Mouse (Mus musculus) frontal cortex, adult (tissue): ENCODE measurements around the gene Rnf212b.
A peak's percentile ranks its signal among the peaks of the same experiment; 100 is the strongest.

Experiments
- ATAC-seq: cut with Nextera tagmentation; 2 replicates; pipeline ENCODE4 v1.9.2; 2017; ENCODE audit warnings: mild to moderate bottlenecking, moderate library complexity, mixed read lengths; ENCODE audit not compliant: low TSS enrichment

Rnf212b gene

DNA sequence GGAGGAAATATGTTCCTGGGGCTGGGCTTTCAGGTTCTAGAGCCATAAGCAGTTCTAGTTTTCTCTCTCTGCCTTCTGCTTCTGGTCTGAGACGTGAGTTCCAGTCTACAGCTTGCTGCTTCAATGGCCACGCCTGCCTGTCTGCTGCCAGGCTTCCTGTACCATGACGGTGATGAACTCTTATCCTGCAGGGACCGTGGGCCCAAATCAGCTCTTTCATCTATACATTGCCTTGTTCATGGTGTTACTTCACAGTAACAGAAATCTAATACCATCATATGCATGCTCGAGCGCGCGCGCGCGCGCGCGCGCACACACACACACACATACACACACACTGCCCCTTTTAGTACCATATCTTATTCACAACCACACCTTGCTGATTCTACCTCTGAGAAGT lies 17.2 kb upstream of the Rnf212b start:
- no peak for ATAC-seq

DNA sequence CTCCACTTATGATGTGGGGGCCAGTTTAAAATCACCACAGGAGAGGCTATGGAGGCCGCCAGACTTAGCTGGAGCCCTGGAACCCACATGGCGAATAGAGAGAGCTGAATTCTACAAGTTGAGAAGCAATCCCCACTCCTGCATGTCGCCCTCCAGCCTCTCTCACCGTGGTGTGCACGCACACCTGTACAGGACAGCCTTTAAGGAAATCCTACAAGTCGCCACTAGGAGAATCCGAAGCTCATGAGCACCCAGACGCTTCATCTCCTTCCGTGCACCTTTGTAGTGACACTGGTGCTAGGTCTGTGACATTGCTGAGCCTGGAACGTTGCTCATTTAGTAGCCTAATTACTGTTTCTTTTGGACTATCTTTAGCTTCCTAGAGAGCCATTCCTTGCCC lies 14.3 kb upstream of the Rnf212b start:
- peak; percentile 77 for ATAC-seq

DNA sequence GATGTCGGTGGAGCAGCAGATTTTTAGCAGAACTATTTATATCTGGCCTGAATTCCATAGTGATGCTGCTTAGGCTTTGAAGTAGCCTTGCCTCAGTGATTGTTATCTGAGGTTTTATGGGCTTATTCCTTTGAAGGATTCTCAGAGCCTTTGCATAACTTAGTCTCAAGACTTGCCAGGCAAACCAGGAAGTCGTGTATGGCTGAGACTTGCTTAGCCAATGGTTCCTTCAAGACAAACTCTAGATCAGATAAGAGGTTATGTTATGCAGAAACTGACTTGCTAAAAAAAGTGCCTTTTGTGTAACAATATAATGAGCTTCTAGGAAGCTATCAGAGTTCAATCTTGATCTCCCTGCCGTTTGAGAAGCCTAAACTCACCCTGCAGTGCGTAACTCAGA lies 11.5 kb upstream of the Rnf212b start:
- ATAC-seq, result no peak

DNA sequence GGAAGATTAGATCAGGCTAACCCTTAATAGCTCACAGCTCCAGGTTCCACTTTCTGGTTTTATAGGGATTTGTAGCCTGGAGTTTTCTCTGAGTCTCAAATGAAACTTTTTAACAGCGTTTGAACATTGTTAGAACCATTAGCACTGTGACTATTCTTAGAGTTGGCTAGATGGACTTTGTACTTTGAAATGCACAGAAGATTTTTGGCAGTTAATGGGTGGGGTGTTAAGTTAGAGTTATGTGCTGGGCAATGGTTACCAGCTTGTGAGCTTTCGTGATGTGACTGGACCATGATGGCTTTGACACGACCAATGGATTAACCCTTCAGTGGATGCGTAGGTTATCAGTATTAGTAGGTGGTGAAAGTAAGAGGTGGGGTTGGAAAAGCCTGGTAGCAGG lies 7.8 kb upstream of the Rnf212b start:
- no peak for ATAC-seq

GRCm38 (mm10) chr14:54808718-54809667 lies 4.9 kb upstream of the Rnf212b start:
- no peak for ATAC-seq

DNA sequence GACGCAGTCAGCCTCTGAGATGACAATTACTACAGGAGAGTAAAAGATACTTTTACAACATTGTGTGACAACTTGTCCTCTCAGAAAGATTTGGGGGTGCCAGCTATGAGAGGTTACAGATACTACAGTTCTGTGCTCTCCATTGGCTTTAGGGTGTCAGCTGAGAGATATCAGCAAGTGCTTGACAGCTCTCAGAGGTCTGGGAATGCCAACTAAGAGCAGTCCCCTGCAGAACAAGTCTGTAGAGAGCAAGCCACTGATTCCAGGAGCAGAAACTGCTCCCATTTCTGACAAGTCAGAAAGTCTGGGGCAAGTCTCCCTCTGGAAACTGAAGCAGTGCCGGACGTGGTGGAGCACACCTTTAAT lies 4.3 kb upstream of the Rnf212b start:
- ATAC-seq, result no peak

GRCm38 (mm10) chr14:54815737-54816136 lies 1.8 kb downstream of the Rnf212b start:
- ATAC-seq, result no peak

GRCm38 (mm10) chr14:54817791-54818190 lies 3.9 kb downstream of the Rnf212b start:
- peak; percentile 64; the same call in 1 of the 2 replicates for ATAC-seq

DNA sequence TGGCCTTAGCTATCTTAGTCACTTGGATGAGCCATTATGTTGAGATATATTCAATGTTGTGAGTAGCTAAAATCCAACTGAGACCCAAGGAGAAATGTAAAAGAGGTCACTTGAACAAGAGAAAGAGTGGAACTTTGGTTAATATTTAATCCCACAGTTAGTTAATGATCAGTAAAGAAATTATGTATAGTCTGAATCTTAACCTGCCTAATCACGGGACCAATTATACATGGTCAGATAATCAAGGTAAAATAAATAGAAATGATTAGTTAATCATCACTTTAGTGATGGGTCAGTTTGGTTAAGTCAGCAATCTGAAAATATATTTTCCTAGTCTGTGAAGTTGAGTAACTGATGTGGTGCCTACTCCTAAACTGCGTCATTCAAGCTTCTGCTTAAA lies 8.4 kb downstream of the Rnf212b start:
- no peak for ATAC-seq

DNA sequence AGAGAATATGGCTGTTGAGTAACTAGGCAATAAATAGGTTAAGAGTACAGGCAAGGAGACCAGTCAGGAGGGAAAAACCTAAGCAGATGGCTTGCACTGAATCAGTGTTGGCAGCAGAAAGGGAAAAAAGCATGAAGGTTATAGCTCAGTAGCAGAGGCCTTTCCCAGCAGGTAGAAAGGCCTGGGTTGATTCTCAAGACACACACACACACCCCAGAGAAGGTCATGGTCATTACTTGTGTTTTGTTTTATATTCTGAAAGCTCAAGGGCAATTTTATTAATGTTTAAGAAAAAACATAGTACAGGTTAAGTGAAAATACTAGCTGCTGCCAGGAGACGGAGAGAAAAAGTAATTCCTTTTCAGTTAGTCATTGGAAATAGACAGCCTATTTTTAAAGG lies 9.8 kb downstream of the Rnf212b start:
- no peak for ATAC-seq

- ATAC-seq, result peak; percentile 72
Observed at GRCm38 (mm10) chr14:54843461-54843860, 29.5 kb downstream of the Rnf212b start.

- ATAC-seq, result no peak
Observed at GRCm38 (mm10) chr14:54855726-54856125, 41.8 kb downstream of the Rnf212b start.

DNA sequence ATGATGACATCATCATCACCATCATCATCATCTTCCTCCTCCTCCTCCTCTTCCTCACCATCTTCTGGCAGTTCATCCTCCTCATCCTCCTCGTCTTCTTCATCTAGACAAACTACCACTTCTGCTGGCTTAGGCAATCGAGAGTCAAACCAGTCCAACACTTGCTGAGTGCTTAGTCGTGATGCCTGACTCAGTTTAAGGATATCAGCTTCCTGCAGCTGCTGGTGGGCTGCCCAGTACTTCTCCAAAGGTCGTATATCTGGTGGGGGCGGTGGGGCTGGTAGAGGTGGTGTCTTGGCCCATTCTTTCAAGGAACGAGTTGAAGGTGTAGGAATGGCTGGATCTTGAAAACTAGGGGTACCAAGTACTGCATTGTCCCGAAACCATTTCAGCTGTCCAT lies 42.8 kb downstream of the Rnf212b start:
- ATAC-seq, result no peak

DNA sequence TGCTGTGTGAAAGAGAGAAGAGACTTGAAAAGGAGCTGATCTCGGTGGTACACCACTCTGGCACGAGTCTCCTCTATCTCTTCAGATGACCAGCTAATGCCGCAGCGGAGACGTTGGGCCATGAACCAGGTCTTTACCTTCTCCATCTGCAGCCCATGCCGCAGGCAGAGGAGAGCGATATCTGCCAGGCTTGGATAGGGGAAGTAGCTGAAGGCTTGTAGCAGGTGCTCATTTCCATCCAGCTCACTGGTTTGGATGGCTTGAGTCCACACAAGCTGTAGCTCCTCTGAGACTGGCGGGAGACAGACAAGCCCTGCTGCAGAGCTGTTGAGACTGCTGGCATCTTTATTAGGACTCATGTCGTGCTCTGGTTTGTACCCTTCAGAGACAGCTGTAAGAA lies 44.0 kb downstream of the Rnf212b start:
- ATAC-seq, result 0 out of 2 replicates have a peak, but pooled peaks have one; percentile 13

DNA sequence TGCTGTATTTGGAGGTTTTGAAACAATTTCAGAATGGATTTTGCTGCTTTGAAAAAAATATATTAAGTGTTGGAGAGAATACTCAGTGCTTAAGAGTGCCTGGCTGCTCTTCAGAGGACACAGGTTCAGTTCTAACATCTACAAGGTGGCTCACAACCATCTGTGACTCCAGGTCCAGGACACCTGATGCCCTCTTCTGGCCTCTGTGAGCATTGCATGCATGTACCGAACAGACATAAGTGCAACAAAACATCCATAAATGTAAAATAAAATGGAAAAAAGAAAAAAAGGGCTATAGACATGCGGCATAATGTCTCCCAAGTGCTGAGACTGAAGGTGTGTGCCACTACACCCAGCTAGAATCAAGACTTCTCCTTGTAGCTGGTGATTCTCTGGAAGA lies 46.6 kb downstream of the Rnf212b start:
- ATAC-seq, result no peak

DNA sequence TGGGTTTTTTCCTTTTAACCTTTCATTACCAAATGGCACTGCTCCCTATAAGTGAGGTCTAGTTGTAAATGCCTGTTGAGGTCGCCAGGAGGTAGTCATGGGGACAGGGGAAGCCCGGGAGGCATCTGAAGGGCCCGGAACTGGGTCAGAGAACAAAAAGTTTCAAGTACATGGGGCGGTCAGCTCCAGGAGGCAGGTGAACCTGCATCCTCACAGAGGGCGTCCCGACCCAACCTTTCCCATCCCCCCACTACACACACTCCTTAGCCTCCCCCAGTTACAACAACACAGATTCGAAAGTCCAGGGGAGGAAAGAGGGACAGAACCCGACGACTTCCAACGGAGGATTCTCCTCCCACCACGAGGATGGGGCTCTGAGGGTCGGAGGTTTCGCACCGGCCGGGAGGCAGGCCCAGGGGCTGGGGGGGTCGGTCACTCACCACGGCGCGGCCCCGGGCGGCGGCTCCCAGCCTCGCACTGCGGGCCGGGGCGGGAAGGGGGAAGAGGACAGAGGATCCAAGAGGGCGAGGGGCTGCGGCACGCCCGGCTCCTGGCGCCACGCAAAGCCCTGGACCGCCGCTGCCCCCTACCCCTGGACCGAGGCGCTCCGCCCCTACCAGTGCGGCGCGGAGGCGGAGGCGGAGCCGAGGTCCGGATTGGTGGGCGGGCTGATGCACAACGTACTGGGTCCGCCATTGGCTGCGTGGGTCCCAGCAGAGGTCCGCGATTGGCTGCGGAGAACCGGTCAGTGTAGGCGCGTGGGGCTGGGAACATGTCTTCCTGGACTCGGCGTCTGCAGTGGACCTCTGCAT lies 49.8 kb downstream of the Rnf212b start:
- ATAC-seq, result peak; percentile 97

DNA sequence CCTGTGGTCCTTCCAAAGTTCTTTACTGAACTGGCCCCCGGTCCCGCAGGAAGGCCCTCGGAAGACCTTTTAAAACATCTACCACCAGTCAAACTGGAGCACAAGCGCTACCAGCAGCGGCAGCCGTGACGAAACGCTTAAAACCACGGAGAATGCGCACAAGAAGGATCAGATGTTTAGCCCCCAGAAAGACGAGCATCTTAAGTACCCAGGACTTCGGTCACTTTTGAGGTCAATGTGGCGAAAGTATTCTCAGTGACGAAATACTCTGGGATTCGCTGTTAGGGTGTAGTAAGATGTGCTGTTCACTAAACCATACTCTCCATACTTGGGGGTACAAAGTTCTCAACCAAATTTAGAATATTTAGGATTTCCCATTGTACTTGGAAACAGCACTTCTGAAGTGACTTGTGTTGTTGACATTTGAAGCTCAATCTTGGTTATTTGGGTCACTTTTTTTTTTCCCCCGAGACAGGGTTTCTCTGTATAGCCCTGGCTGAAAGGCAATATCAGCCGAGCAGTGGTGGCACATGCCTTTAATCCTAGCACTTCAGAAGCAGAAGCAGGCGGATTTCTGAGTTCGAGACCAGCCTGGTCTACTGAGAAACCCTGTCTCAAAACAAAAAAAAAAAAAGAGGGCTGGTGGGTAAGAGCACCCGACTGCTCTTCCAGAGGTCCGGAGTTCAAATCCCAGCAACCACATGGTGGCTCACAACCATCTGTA lies 50.5 kb downstream of the Rnf212b start:
- peak; percentile 42; the same call in 1 of the 2 replicates for ATAC-seq

GRCm38 (mm10) chr14:54865626-54866025 lies 51.7 kb downstream of the Rnf212b start:
- no peak for ATAC-seq

DNA sequence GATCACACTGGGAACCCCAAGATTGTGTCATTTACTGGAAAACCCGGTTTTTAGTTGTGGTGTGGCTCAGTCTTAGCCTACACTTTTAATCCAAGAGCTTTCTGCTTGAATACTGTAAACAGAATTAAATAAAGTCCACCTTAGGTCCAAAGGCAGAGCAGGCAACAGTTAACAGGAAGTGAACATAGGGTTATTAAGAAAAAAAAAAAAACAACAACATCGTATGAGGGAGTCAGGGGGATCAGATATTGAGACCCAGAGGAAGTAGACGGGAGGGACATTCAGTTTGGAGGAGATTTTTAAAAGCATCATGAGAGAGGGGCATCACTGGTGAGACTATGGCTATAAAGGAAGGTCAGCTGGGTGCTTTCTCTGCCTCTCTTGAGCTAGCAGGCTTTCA lies 52.3 kb downstream of the Rnf212b start:
- ATAC-seq, result no peak

GRCm38 (mm10) chr14:54866936-54867335 lies 53.0 kb downstream of the Rnf212b start:
- ATAC-seq, result no peak

- no peak for ATAC-seq
Observed at GRCm38 (mm10) chr14:54868026-54868425, 54.1 kb downstream of the Rnf212b start.

- ATAC-seq, result no peak
Observed at GRCm38 (mm10) chr14:54870861-54871260, 56.9 kb downstream of the Rnf212b start, which contains the start of gene Homez. Gene Homez, minus strand, starts transcription at chr14:54870961.
